Mouse (Mus musculus): ENCODE data around the gene Fam53b. TPM values are rescaled to one million over a fixed set of nuclear protein-coding genes. Genes with fewer than 3 reads are reported as not detected.
A peak's percentile ranks its signal among the peaks of the same experiment; 100 is the strongest.

The Fam53b gene
- polyA plus RNA-seq, 1 experiment from 2014 or later = 29.9 TPM

DNA sequence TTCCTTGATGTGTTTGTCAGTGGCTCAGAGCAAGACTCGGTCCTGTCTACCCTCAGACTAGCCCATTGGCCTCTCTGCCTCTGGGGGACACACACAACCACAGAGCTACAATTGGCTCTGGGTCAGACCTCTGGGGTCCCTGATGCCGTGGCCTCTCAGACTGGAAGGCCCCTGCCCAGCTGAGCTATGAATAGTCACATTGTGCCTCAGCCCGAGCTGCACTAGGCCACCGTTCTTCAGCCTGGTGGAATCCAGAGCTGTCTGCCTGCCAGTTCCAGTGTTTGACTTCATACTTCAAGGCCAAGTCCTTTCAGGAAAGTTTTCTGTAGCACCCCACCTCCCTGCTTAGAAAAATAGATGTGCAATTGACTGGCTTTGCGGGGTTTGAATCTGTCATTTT is 125.0 kb downstream of the Fam53b start:
- Histone ChIP-seq H3K27me3 (replicated peaks; ENCODE audit: low read depth, poor library complexity, severe bottlenecking) (no peaks in the 10 kb centered on the region), H3K4me1 (peaks cover 58% of the 10 kb centered on the region), H3K9me3 (no peaks in the 10 kb centered on the region), H3K27ac (replicated peaks) (peak overlapping the region; percentile 66), H3K4me3 (no peak overlapping the region), H3K36me3 (replicated peaks) (no peaks in the 10 kb centered on the region)
- WGBS = 33% methylated on average over 5 of the region's 5 CpGs
- peak; percentile 24 for DNase-seq (ENCODE audit: low spot score)

DNA sequence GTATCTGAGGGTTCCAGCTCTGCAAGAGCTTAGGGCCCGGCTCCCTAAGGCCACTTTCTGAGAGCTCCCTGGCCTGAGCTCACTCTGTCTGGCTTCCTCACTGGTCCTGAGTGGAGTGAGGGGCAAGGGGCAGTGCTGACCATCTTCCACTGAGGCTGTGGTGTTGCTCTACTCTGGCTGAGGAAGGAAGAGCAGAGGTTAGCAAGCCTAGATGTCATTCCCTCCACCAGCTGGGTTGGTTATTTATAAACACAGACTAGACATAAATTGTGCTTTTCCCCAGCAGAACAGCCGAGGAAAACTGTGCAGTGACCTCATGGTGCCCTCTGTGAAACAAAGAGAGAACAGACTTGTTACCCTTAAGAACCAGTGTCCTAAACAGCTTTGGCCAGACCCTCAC is 125.8 kb downstream of the Fam53b start:
- Histone ChIP-seq H3K4me1 (peaks cover 57% of the 10 kb centered on the region), H3K9me3 (no peaks in the 10 kb centered on the region), H3K4me3 (no peak overlapping the region), H3K27ac (replicated peaks) (peak overlapping the region; percentile 66), H3K36me3 (replicated peaks) (no peaks in the 10 kb centered on the region), H3K27me3 (replicated peaks; ENCODE audit: low read depth, poor library complexity, severe bottlenecking) (no peaks in the 10 kb centered on the region)
- 46% methylated on average over 2 of the region's 2 CpGs for WGBS
- no peak for DNase-seq (ENCODE audit: low spot score)

DNA sequence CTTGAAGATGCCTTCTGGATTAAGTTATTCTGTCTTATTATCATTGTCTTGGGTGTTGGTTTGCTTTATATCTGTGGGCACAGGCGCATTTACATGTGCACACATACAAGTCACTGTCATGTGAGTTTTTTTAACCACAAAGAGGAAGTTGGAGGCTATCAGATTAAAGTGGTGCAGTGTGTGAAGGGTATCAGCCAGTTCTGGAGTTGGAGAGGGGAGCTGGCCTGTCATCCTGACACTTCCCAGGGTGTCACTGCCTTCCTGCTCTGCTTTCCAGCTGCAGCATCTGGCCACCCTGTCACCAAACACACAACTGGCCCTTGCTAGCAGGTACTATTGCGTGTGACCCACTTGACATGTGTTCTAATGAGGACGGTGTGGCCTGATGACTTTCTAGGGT is 127.2 kb downstream of the Fam53b start:
- Histone ChIP-seq H3K9me3 (no peaks in the 10 kb centered on the region), H3K27me3 (replicated peaks; ENCODE audit: low read depth, poor library complexity, severe bottlenecking) (no peaks in the 10 kb centered on the region), H3K4me1 (peaks cover 43% of the 10 kb centered on the region), H3K4me3 (no peak overlapping the region), H3K27ac (replicated peaks) (0 out of 2 replicates have a peak overlapping the region, but pooled peaks have one; percentile 30), H3K36me3 (replicated peaks) (no peaks in the 10 kb centered on the region)
- no peak for DNase-seq (ENCODE audit: low spot score)
- WGBS = 94% methylated on average over 3 of the region's 3 CpGs

DNA sequence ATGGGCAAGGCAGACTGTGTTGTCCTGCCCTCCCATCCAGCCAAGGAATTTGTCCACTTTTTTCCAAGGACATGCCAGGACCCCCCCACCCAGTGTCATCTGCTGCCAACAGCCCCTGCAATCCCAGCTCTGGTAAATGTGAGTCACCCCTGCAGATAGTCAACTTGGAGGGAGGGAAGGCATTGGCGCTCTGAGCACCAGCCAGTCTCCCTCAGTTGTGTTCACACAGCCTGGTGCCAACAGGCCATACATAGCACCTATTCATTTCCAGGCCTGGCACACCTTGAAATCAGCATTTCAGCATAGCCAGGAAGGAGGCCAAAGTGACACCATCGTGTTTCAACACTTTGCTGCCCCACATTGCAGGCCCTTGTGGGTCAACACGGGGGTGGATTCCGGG is 129.8 kb downstream of the Fam53b start:
- WGBS = 95% methylated on average over 4 of the region's 4 CpGs
- Histone ChIP-seq H3K27me3 (replicated peaks; ENCODE audit: low read depth, poor library complexity, severe bottlenecking) (no peaks in the 10 kb centered on the region), H3K27ac (replicated peaks) (no peak overlapping the region), H3K4me1 (peaks cover 22% of the 10 kb centered on the region), H3K9me3 (no peaks in the 10 kb centered on the region), H3K4me3 (no peak overlapping the region), H3K36me3 (replicated peaks) (no peaks in the 10 kb centered on the region)
- no peak for DNase-seq (ENCODE audit: low spot score)

DNA sequence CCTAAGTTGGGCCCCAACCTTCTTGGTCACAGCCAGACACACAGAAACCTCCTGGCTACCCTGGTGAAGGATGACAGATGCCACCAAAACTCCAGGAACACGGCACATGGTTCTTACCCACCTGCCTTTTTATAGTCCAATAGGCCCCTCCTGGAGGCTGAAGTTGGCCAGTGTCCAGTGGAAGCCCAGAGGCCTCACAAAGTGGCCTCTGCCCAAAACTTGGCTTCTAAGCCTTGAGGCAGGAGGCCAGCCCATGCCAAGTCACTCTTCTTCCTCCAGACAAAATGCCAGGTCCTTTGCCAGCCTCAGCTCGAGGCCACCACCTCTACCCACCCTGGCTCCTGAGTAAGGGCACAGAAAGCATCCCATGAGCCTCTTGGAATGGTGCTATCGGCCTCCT is 130.8 kb downstream of the Fam53b start:
- Histone ChIP-seq H3K36me3 (replicated peaks) (no peaks in the 10 kb centered on the region), H3K27ac (replicated peaks) (0 out of 2 replicates have a peak overlapping the region, but pooled peaks have one; percentile 55), H3K4me3 (no peak overlapping the region), H3K27me3 (replicated peaks; ENCODE audit: low read depth, poor library complexity, severe bottlenecking) (no peaks in the 10 kb centered on the region), H3K4me1 (peaks cover 12% of the 10 kb centered on the region), H3K9me3 (no peaks in the 10 kb centered on the region)
- no peak for DNase-seq (ENCODE audit: low spot score)
- WGBS = 86% methylated on average over 3 of the region's 3 CpGs

DNA sequence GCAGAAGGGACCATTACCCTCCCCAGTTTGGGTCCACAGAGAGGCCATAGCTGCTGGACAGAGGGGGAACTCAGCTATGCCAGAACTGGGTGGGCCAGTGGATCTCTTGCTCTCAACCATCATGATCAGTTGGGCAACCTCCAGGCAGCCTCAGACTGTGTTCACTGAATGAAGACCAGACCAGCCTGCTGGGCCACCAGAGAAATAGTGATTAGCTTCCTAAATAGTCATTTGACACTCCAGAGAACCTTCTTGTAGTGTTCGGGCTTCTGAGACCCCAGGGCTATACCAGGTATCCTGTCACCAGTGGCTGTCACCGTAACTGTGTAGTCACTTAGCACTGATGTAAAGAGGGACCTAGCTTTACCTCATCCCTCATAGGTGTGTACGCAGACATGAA is 131.3 kb downstream of the Fam53b start:
- no peak overlapping the region for H3K4me3 ChIP-seq
- H3K27ac ChIP-seq (replicated peaks) = no peak overlapping the region
- no peak for DNase-seq (ENCODE audit: low spot score)
- H3K36me3 ChIP-seq (replicated peaks) = no peaks in the 10 kb centered on the region
- H3K9me3 ChIP-seq = no peaks in the 10 kb centered on the region
- WGBS = 85% methylated on average over 3 of the region's 3 CpGs
- H3K4me1 ChIP-seq = peaks cover 7% of the 10 kb centered on the region; the same call in 1 of the 2 replicates
- H3K27me3 ChIP-seq (replicated peaks; ENCODE audit: low read depth, poor library complexity, severe bottlenecking) = no peaks in the 10 kb centered on the region

DNA sequence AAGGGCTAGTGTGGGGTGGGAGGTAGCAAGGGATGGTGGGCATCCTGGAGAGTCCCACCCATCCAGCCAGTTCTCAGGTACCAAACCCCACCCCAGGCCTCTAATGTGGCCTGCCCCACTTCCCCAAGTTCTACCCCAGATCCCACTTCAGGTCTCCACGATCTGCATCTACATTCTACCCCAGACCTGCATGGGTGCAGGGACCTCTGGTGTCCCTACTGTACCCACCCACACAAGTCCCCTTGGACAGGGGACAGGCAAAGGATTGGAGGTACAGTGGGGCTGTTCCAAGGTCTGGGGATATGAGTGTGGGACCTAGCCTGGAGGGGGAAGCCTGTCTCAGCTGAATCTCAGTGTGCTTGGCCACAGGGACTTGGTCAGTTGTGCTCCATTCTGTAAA is 131.9 kb downstream of the Fam53b start:
- WGBS = 83% methylated on average over 1 of the region's 1 CpGs
- Histone ChIP-seq H3K4me3 (no peak overlapping the region), H3K36me3 (replicated peaks) (no peaks in the 10 kb centered on the region), H3K9me3 (no peaks in the 10 kb centered on the region), H3K4me1 (peaks cover 2% of the 10 kb centered on the region; the same call in 1 of the 2 replicates), H3K27me3 (replicated peaks; ENCODE audit: low read depth, poor library complexity, severe bottlenecking) (no peaks in the 10 kb centered on the region), H3K27ac (replicated peaks) (no peak overlapping the region)
- DNase-seq (ENCODE audit: low spot score) = no peak

DNA sequence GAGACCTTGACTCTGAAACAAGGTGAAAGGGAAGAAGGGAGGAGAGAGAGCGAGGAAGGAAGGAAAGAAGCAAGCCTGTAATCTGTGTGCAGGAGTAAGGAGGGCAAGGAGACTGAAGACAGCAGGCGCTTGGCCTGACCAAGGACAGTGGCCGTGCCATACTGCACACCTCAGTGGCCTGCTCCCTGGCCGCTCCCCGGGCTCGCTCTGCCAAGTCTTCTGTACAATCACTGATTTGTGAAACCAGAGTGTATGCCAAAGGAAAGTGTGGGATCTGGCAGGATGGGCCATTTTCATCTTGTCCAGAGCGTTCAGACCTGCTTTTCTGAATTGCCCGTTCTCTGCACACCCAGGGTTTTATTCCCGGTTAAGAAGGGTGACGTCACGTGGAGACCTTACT is 132.4 kb downstream of the Fam53b start:
- DNase-seq (ENCODE audit: low spot score) = no peak
- H3K9me3 ChIP-seq = no peaks in the 10 kb centered on the region
- H3K4me3 ChIP-seq = no peak overlapping the region
- H3K4me1 ChIP-seq = no peaks in the 10 kb centered on the region; the same call in 1 of the 2 replicates
- no peaks in the 10 kb centered on the region for H3K27me3 ChIP-seq (replicated peaks; ENCODE audit: low read depth, poor library complexity, severe bottlenecking)
- H3K27ac ChIP-seq (replicated peaks) = no peak overlapping the region
- WGBS = 90% methylated on average over 11 of the region's 11 CpGs
- no peaks in the 10 kb centered on the region for H3K36me3 ChIP-seq (replicated peaks)

DNA sequence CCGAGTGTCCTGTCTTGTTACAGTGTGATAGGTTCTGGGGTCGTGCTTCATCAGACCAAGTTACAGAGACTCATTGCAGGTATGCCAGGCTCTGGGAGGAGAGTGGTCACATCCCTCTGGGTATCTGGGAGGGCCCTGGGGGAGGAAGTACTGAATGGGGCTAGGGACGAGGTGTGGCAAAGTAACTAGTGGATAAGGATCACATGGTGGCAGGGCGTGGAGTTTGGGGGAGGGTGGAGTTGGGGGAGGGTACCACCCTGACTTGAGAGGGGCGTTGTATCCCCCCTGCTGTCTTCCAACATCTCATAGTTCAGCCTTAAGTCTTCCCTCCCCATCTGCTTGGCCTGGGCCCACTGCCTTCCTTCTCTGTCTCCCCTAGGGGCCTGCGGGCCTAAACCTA is 134.1 kb downstream of the Fam53b start:
- Histone ChIP-seq H3K4me1 (peaks cover 4% of the 10 kb centered on the region; the same call in 1 of the 2 replicates), H3K36me3 (replicated peaks) (no peaks in the 10 kb centered on the region), H3K4me3 (no peak overlapping the region), H3K27ac (replicated peaks) (no peak overlapping the region), H3K27me3 (replicated peaks; ENCODE audit: low read depth, poor library complexity, severe bottlenecking) (no peaks in the 10 kb centered on the region), H3K9me3 (no peaks in the 10 kb centered on the region)
- 79% methylated on average over 6 of the region's 6 CpGs for WGBS
- no peak for DNase-seq (ENCODE audit: low spot score)

DNA sequence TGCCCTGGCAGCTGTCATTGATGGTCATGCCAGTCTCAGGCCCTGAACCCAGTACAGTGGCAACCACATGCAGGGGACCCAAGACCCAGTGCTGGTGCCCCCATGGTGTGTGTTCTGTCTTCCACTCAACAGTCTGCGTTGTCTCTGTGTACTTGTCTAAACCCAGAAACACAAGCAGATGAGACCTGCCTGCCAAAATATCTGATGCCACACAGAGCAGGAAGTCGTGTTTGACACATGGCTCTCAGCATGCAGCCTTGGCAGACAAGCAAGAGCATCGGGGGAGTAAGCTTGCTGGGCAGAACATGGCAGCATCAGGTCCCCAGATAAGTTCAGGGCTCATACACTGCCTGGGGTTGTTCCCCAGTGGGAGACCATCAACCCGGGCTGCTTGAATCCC is 134.6 kb downstream of the Fam53b start:
- Histone ChIP-seq H3K27ac (replicated peaks) (no peak overlapping the region), H3K36me3 (replicated peaks) (no peaks in the 10 kb centered on the region), H3K27me3 (replicated peaks; ENCODE audit: low read depth, poor library complexity, severe bottlenecking) (no peaks in the 10 kb centered on the region), H3K9me3 (no peaks in the 10 kb centered on the region), H3K4me1 (peaks cover 7% of the 10 kb centered on the region), H3K4me3 (no peak overlapping the region)
- 81% methylated on average over 4 of the region's 4 CpGs for whole genome bisulfite sequencing
- no peak for DNase-seq (ENCODE audit: low spot score)

DNA sequence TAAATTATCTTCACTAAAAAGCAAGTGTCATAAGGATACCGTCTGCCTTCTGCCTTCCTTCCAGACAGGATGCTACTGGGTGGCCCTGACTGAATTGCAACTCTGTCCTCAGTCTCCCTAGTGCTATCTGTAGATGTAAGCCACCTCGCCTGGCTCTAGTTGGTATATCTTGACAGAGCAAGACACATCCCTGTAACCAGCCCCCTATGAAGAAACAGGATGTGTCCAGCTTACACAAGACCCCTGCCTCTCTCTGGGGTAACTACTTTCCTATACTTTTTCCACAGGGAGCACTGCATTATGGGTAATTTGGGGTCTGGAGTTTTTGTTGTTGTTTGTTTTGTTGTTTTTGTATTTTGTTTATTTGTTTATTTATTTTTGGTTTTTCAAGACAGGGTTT is 137.8 kb downstream of the Fam53b start:
- DNase-seq (ENCODE audit: low spot score) = no peak
- H3K36me3 ChIP-seq (replicated peaks) = no peaks in the 10 kb centered on the region
- H3K27ac ChIP-seq (replicated peaks) = no peak overlapping the region
- peaks cover 14% of the 10 kb centered on the region for H3K4me1 ChIP-seq
- H3K9me3 ChIP-seq = no peaks in the 10 kb centered on the region
- H3K4me3 ChIP-seq = no peak overlapping the region
- WGBS = 87% methylated on average over 2 of the region's 2 CpGs
- H3K27me3 ChIP-seq (replicated peaks; ENCODE audit: low read depth, poor library complexity, severe bottlenecking) = no peaks in the 10 kb centered on the region

DNA sequence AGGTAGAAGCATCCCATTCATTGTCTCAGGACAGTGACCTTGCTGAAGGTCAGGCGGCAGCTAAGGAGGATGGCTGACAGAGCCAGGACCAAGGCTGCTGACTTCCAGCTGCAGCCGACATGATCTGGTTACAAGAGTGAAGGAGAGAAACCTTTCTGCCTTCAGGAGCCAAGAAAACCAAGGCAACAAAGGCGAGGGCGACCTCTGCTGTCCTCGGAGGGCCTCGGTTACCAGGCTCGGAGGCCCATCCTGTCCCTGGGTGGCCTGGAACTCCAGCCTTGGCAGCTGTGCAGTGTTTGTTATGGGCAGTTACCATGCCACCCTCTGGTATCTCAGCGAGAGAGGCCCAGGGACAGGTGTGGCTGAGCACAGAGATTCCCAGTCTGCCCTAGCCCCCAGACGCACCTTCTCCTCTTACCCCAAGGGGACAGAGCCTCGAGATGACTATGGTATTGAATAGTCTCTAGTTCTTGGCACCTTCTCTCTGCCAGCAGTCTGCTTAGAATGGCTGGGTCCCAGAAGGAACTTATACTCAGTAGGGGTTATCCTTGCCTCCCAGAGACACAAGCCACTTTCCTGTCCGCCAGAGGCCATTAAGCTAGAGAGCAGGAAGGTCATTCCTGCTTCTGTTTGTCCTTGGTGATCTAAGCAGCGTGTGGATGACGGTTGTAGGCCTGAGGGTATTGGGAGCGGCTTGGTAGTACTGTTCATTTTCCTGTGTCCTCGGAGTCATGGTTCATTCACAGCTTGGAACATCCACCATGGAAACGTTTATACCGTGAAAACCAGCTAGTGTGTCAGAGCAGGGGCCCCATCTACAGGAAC is 139.5 kb downstream of the Fam53b start:
- Histone ChIP-seq H3K9me3 (no peaks in the 10 kb centered on the region), H3K4me1 (peaks cover 14% of the 10 kb centered on the region), H3K27me3 (replicated peaks; ENCODE audit: low read depth, poor library complexity, severe bottlenecking) (no peaks in the 10 kb centered on the region), H3K27ac (replicated peaks) (peak overlapping the region; percentile 55; the same call in 1 of the 2 replicates), H3K4me3 (no peak overlapping the region), H3K36me3 (replicated peaks) (no peaks in the 10 kb centered on the region)
- WGBS = 49% methylated on average over 17 of the region's 17 CpGs
- peak; percentile 56 for DNase-seq (ENCODE audit: low spot score)

DNA sequence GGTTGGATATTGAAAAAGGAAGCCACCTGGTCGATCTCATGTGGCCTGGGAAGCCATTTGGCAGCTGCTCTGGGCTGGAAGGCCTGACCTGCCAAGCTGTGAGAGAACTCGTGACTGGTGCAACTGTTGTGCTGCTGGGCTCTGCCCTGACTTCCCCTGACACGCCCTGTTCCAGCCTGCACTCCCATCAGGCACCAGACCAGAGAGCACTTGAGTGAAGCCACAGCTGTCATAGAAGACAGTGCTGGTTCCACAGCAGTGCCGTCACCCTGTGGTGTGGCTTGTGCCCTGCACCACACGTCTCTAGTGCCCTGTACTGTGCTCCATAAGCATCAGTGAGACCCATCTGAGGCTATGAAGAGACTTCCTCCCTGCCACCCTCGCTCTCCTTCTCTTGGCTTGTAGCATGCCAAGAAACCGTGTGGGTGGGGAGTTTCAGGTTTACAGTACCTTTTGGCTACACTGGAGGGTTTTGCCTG is 141.2 kb downstream of the Fam53b start:
- DNase-seq (ENCODE audit: low spot score) = no peak
- 81% methylated on average over 7 of the region's 7 CpGs for WGBS
- no peaks in the 10 kb centered on the region for H3K9me3 ChIP-seq
- no peak overlapping the region for H3K27ac ChIP-seq (replicated peaks)
- H3K4me1 ChIP-seq = peaks cover 14% of the 10 kb centered on the region
- H3K4me3 ChIP-seq = no peak overlapping the region
- H3K36me3 ChIP-seq (replicated peaks) = no peaks in the 10 kb centered on the region
- H3K27me3 ChIP-seq (replicated peaks; ENCODE audit: low read depth, poor library complexity, severe bottlenecking) = no peaks in the 10 kb centered on the region
